Mouse (Mus musculus) kidney, adult 18-20 months (tissue): Measurements from ENCODE around the gene Tm4sf4.
A peak's percentile ranks its signal among the peaks of the same experiment; 100 is the strongest.

Experiments used
- DNase-seq: peaks from one replicate; pipeline ENCODE4 v3.0.0; 2021

Tm4sf4 gene

DNA sequence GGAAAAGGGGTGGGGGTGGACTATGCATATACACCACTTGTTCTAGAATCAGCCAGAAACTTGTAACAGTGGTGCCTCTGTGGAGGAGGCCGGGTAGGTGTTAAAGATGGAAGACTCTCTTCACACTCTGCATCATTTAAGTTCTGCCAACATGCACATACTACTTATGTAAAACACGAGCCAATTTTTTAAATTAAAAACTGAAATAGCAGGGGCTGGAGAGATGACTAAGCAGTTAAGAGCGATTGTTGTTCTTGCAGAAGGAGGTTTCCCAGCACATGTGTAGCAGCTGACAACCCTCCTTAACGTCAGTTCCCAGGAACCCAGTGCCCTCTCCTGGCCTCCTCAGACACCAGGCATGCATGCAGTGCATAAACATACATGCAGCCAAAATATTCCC is 55.5 kb downstream of the Tm4sf4 start:
- DNase-seq: no peak

DNA sequence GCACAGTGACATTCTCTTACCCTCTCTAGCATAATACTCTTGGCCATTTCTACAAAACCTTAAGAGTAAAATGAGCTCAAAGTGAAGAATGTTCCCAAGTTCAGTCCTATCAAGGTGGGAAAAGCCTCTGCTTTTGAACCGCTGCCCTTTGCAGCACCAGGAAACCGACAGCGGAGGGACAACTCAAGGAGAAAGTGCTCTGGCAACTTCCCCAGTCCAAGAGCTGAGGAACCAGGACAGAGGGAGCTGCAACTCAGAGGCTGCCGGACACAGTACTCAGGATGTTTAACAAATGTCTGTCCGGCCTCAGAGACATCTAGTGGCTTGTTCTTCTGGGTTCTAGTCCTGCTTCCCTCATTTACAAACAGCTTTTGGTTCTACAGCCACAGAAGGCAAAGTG is 56.9 kb downstream of the Tm4sf4 start:
- DNase-seq: no peak

DNA sequence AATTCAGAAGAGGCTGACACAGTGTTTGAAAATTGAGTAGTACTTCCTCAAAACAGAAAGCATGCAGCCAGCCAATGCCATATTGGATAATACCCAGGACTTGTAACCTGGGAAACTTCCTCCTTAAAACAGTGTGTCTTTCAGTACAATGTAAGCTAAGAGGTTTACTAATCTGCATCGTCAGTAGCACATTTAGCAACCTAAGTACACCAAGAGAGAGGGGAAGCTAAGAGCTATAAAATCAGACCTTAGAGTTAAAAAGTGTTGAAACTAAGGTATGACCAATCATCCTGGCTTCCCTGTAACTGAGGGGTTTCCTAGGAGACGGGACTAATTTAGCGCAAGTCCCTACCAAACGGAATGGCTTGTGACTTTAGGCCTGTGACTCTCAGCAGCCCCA is 61.0 kb downstream of the Tm4sf4 start:
- DNase-seq: no peak

DNA sequence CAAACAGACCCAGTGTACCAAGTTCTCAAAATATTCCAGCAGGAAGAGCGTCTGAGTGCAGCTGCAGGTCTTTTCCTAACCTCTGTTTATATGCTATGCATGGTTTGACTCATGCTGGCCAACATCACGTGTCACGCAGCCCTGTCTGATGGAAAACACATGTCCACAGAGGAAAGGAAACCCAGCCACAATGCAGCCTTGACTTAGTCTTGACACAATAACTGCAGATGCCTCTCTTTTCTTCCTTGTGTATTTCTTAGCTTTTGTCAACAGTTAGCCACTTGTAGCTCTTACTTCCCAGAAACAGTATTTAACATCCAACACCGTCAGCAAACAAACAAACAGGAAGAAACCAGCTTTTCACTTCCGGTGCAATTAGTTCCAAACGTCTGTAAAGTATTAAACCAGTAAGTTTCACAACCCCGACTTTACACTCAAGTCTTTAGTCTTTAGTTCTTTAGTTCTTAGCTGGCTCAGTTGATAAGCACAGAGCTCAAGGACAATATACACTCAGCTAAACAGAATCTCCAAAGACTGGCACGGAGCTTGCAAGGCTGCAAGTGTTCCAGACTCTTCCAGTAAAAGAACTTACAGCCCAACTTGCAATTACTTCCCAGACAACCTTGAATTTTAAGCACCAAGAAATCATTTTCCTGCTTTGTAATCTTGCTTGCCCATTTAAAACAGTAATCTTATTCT is 62.5 kb downstream of the Tm4sf4 start:
- DNase-seq: peak; percentile 49
